Mouse (Mus musculus) CH12.LX (cell line): ENCODE measurements around the gene Olfm3. TPM values are rescaled to one million over a fixed set of nuclear protein-coding genes. Genes with fewer than 3 reads are reported as not detected.

Experiments used
- DNase-seq: peaks from one replicate; pipeline ENCODE4 v3.0.0-alpha.2; 2013; ENCODE audit errors: extremely low read depth
- H3K27ac ChIP-seq: 2 replicates; pipeline ENCODE4 v1.5.1; 2012; ENCODE audit warnings: low read depth, mild to moderate bottlenecking, control low read depth, moderate library complexity; ENCODE audit not compliant: insufficient read depth
- H3K27me3 ChIP-seq: replicated peaks from 2 replicates; pipeline ENCODE3; 2012; ENCODE audit warnings: inconsistent platforms
- H3K36me3 ChIP-seq, 2 experiments: replicated peaks in 1 of 2; 2 replicates each; pipeline versions ENCODE3 to v1.6.1; 2012; ENCODE audit warnings: inconsistent platforms in 1 of 2, low read length in 1 of 2, mild to moderate bottlenecking in 1 of 2, mixed read lengths in 1 of 2, moderate library complexity in 1 of 2; ENCODE audit not compliant: control insufficient read depth in 1 of 2, insufficient read depth in 1 of 2
- H3K4me1 ChIP-seq, 2 experiments: 2 replicates each; pipeline ENCODE4 v1.6.1; 2012; ENCODE audit warnings: inconsistent platforms in 1 of 2, moderate library complexity in 1 of 2; ENCODE audit not compliant: insufficient read depth in 2 of 2, control insufficient read depth in 1 of 2
- H3K4me2 ChIP-seq: 2 replicates; pipeline ENCODE4 v1.6.1; 2012; ENCODE audit warnings: low read depth, mild to moderate bottlenecking, control low read depth; ENCODE audit not compliant: poor library complexity, insufficient read depth, severe bottlenecking
- H3K4me3 ChIP-seq, 3 experiments: fragments of 150-350 bp in 1 of 3; sonication (generic) in 1 of 3; replicated peaks in 1 of 3; 2 replicates each; pipeline versions ENCODE3 to v1.5.1; 2011 to 2012; ENCODE audit warnings: low read depth in 2 of 3, low read length in 2 of 3, mild to moderate bottlenecking in 2 of 3, moderate library complexity in 2 of 3, control low read depth in 1 of 3, improper control_type of control experiment in 1 of 3, inconsistent platforms in 1 of 3, mixed read lengths in 1 of 3; ENCODE audit not compliant: poor library complexity in 1 of 3
- H3K79me2 ChIP-seq: replicated peaks from 2 replicates; pipeline ENCODE4 v1.6.1; 2012; ENCODE audit warnings: mild to moderate bottlenecking, moderate library complexity; ENCODE audit not compliant: control insufficient read depth, poor library complexity, insufficient read depth, severe bottlenecking; ENCODE audit errors: extremely low read depth
- H3K9ac ChIP-seq: 2 replicates; pipeline ENCODE4 v1.6.1; 2012; ENCODE audit warnings: low read depth, mild to moderate bottlenecking, control low read depth, moderate library complexity; ENCODE audit not compliant: insufficient read depth
- H3K9me3 ChIP-seq: replicated peaks from 2 replicates; pipeline ENCODE3; 2012; ENCODE audit warnings: low read length, inconsistent platforms, mixed read lengths
- BHLHE40 ChIP-seq: IDR thresholded peaks from 2 replicates; pipeline ENCODE4 v1.6.1; 2011; ENCODE audit warnings: mild to moderate bottlenecking, low read depth, low read length, improper control_type of control experiment
- E2F4 ChIP-seq: IDR thresholded peaks from 2 replicates; pipeline ENCODE4 v1.6.1; 2011; ENCODE audit warnings: low read depth, low read length, improper control_type of control experiment; ENCODE audit not compliant: insufficient replicate concordance
- ELF1 ChIP-seq: IDR thresholded peaks from 2 replicates; pipeline ENCODE4 v1.6.1; 2014; ENCODE audit warnings: low read depth, mild to moderate bottlenecking, inconsistent platforms, low read length, improper control_type of control experiment
- EP300 ChIP-seq: IDR thresholded peaks from 2 replicates; pipeline ENCODE4 v1.6.1; 2011; ENCODE audit warnings: low read length, improper control_type of control experiment
- GABPA ChIP-seq: IDR thresholded peaks from 2 replicates; pipeline ENCODE4 v1.6.1; 2012; ENCODE audit warnings: low read depth, low read length, improper control_type of control experiment, inconsistent platforms; ENCODE audit not compliant: insufficient replicate concordance
- IRF4 ChIP-seq: IDR thresholded peaks from 2 replicates; pipeline ENCODE4 v1.6.1; 2014; ENCODE audit warnings: low read depth, mild to moderate bottlenecking, inconsistent platforms, low read length, improper control_type of control experiment
- JUN ChIP-seq: IDR thresholded peaks from 2 replicates; pipeline ENCODE4 v1.6.1; 2011; ENCODE audit warnings: low read depth, mild to moderate bottlenecking, low read length, improper control_type of control experiment, moderate library complexity; ENCODE audit not compliant: insufficient read depth
- JUND ChIP-seq: conservative IDR thresholded peaks from 2 replicates; pipeline ENCODE4 v1.6.1; 2011; ENCODE audit warnings: low read depth, low read length, improper control_type of control experiment
- KAT2A ChIP-seq: IDR thresholded peaks from 2 replicates; pipeline ENCODE4 v1.6.1; 2012; ENCODE audit warnings: low read length, improper control_type of control experiment, inconsistent platforms; ENCODE audit not compliant: insufficient replicate concordance
- MAFK ChIP-seq: IDR thresholded peaks from 2 replicates; pipeline ENCODE4 v1.6.1; 2011; ENCODE audit warnings: low read length, improper control_type of control experiment; ENCODE audit not compliant: insufficient replicate concordance
- MAX ChIP-seq: IDR thresholded peaks from 2 replicates; pipeline ENCODE4 v1.6.1; 2011; ENCODE audit warnings: low read length, improper control_type of control experiment
- MAZ ChIP-seq: IDR thresholded peaks from 2 replicates; pipeline ENCODE4 v1.6.1; 2012; ENCODE audit warnings: low read depth, mild to moderate bottlenecking, inconsistent platforms, low read length, improper control_type of control experiment, moderate library complexity
- MEF2A ChIP-seq: IDR thresholded peaks from 2 replicates; pipeline ENCODE4 v1.6.1; 2014; ENCODE audit warnings: low read depth, mild to moderate bottlenecking, inconsistent platforms, low read length, improper control_type of control experiment, borderline replicate concordance
- NRF1 ChIP-seq: IDR thresholded peaks from 2 replicates; pipeline ENCODE4 v1.6.1; 2014; ENCODE audit warnings: low read depth, mild to moderate bottlenecking, inconsistent platforms, low read length, improper control_type of control experiment, moderate library complexity
- POLR2A ChIP-seq: IDR thresholded peaks from 2 replicates; pipeline ENCODE4 v1.6.1; 2011; ENCODE audit warnings: low read depth, mild to moderate bottlenecking, improper control_type of control experiment, low read length
- POLR2AphosphoS2 ChIP-seq: IDR thresholded peaks from 2 replicates; pipeline ENCODE4 v1.6.1; 2011; ENCODE audit warnings: low read depth, low read length, improper control_type of control experiment
- RAD21 ChIP-seq: IDR thresholded peaks from 2 replicates; pipeline ENCODE4 v1.6.1; 2011; ENCODE audit warnings: low read depth, mild to moderate bottlenecking, low read length, improper control_type of control experiment, moderate library complexity
- SIN3A ChIP-seq: IDR thresholded peaks from 2 replicates; pipeline ENCODE4 v1.6.1; 2012; ENCODE audit warnings: low read length, improper control_type of control experiment, inconsistent platforms
- SMC3 ChIP-seq: IDR thresholded peaks from 2 replicates; pipeline ENCODE4 v1.6.1; 2011; ENCODE audit warnings: low read depth, low read length, improper control_type of control experiment
- TBP ChIP-seq: conservative IDR thresholded peaks from 2 replicates; pipeline ENCODE4 v1.6.1; 2011; ENCODE audit warnings: low read depth, low read length, improper control_type of control experiment
- TCF12 ChIP-seq: IDR thresholded peaks from 2 replicates; pipeline ENCODE4 v1.6.1; 2014; ENCODE audit warnings: low read depth, mild to moderate bottlenecking, inconsistent platforms, low read length, improper control_type of control experiment
- USF2 ChIP-seq: conservative IDR thresholded peaks from 2 replicates; pipeline ENCODE4 v1.6.1; 2011; ENCODE audit warnings: low read depth, low read length, improper control_type of control experiment
- ZMIZ1 ChIP-seq: IDR thresholded peaks from 2 replicates; pipeline ENCODE4 v1.6.1; 2012; ENCODE audit warnings: low read depth, mild to moderate bottlenecking, inconsistent platforms, low read length, improper control_type of control experiment
- ZNF384 ChIP-seq: IDR thresholded peaks from 2 replicates; pipeline ENCODE4 v1.6.1; 2012; ENCODE audit warnings: low read depth, low read length, improper control_type of control experiment, inconsistent platforms
- dilution Hi-C: fragments of 300-500 bp; cut with MboI; formaldehyde crosslinking; loops from 2 replicates; pipeline ENCODE4 v1.14.3; 2020; ENCODE audit warnings: low sequenced_read_pairs; ENCODE audit not compliant: extremely low pct_unique_long_range_greater_than_20kb, extremely low pct_ligation_motif_present
- in situ Hi-C: fragments of 300-500 bp; cut with MboI; formaldehyde crosslinking; loops from 3 replicates; pipeline ENCODE4 v1.14.3; 2019; ENCODE audit warnings: low sequenced_read_pairs, low pct_ligation_motif_present, low pct_unique_long_range_greater_than_20kb, mixed read lengths
- polyA plus RNA-seq: library from polyadenylated mRNA; unstranded; fragments of >175 nt; gene quantifications from 2 replicates; pipeline ENCODE4 v1.2.1, GENCODE M21; 2012; ENCODE audit warnings: low read depth; ENCODE audit not compliant: insufficient read length
- total RNA-seq, 2 experiments: library from RNA; depleted of rRNA; stranded (reverse); fragments of 300-350 nt in 1 of 2; fragments of >200 nt in 1 of 2; gene quantifications; 2 replicates each; pipeline ENCODE4 v1.2.3; 2012 to 2014

Gene Olfm3
- total and polyA plus RNA-seq, 3 experiments: not detected

- Histone ChIP-seq H3K27ac (no peak overlapping the region), H3K79me2 (no peaks in the 10 kb centered on the region), H3K27me3 (no peaks in the 10 kb centered on the region), H3K9me3 (no peaks in the 10 kb centered on the region), H3K9ac (no peak overlapping the region), H3K36me3 (no peaks in the 10 kb centered on the region), H3K4me1 (no peaks in the 10 kb centered on the region), H3K4me3 (no peak overlapping the region), H3K4me2 (no peak overlapping the region)
- TF ChIP-seq SMC3: no peak
- peak; percentile 18 for TF ChIP-seq RAD21
- DNase-seq: no peak
- in situ Hi-C loops: no loop called here
- dilution Hi-C loops: no loop called here
These were observed 201.1 kb downstream of the Olfm3 start for GRCm38 (mm10) chr3:115104802-115105493.

GRCm38 (mm10) chr3:115145722-115146121 is 241.8 kb downstream of the Olfm3 start:
- in situ Hi-C loops: no loop called here
- no peaks in the 10 kb centered on the region for H3K27me3 ChIP-seq
- no peaks in the 10 kb centered on the region for H3K79me2 ChIP-seq
- H3K4me1 ChIP-seq: no peaks in the 10 kb centered on the region
- H3K4me3 ChIP-seq: no peak overlapping the region
- dilution Hi-C loops: no loop called here
- DNase-seq: no peak
- H3K9ac ChIP-seq: no peak overlapping the region
- no peaks in the 10 kb centered on the region for H3K9me3 ChIP-seq
- TF ChIP-seq KAT2A (no peak), POLR2A (no peak), MAFK (no peak), POLR2AphosphoS2 (no peak), IRF4 (no peak), NRF1 (no peak), RAD21 (no peak), JUN (no peak), ZMIZ1 (no peak), SIN3A (no peak), TCF12 (no peak)
- H3K36me3 ChIP-seq: no peaks in the 10 kb centered on the region
- H3K4me2 ChIP-seq: no peak overlapping the region
- H3K27ac ChIP-seq: no peak overlapping the region

- Histone ChIP-seq H3K36me3 (no peaks in the 10 kb centered on the region), H3K4me3 (no peak overlapping the region), H3K27ac (no peak overlapping the region), H3K4me2 (no peak overlapping the region), H3K4me1 (no peaks in the 10 kb centered on the region), H3K9ac (no peak overlapping the region), H3K9me3 (no peaks in the 10 kb centered on the region), H3K27me3 (no peaks in the 10 kb centered on the region), H3K79me2 (no peaks in the 10 kb centered on the region)
- dilution Hi-C loops (no loop called here), in situ Hi-C loops (no loop called here)
- DNase-seq: no peak
- TF ChIP-seq SMC3 (no peak), MAZ (no peak), EP300 (no peak), ZNF384 (no peak), MAX (no peak), E2F4 (no peak), USF2 (no peak), IRF4 (no peak), BHLHE40 (no peak), JUND (no peak), ELF1 (no peak), JUN (no peak), POLR2A (no peak), TBP (no peak), POLR2AphosphoS2 (no peak), NRF1 (no peak), GABPA (no peak), TCF12 (no peak), KAT2A (no peak), MEF2A (no peak)
These were observed 242.4 kb downstream of the Olfm3 start for GRCm38 (mm10) chr3:115146244-115146643.
